Mouse (Mus musculus): Measurements from ENCODE around the gene Atp5f1. TPM values are rescaled to one million over a fixed set of nuclear protein-coding genes. Genes with fewer than 3 reads are reported as not detected.

Atp5f1 gene
- 984 TPM for polyA plus RNA-seq (2014; fragmentation: Illumina TruSeq; extraction: RNeasy Lipid Tissue Mini Kit (QIAGEN cat#74804); ENCODE audit: low read depth, low replicate concordance)

DNA sequence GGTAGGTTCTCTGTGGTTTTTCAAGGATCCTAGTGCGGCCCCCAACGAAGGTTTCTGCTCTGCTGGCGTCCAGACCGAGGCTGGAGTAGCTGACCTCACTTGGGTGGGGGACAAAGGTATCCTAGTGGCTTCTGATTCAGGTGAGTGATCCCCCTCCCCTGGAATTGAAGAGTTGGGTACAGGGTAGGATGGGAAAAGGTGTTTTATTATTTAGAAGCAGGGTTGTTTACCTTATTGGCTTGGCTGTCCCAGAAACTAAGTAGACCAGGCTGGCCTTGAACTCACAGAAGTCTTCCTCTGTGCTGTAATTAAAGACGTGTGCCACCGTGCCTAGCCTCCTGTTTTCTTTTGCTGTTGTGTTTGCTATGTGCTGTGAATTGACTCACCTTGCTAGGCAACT lies at the start of gene Atp5f1:
TSS of gene Atp5f1 (minus strand) at position 101 of the 400 bp plus-strand sequence.

DNA sequence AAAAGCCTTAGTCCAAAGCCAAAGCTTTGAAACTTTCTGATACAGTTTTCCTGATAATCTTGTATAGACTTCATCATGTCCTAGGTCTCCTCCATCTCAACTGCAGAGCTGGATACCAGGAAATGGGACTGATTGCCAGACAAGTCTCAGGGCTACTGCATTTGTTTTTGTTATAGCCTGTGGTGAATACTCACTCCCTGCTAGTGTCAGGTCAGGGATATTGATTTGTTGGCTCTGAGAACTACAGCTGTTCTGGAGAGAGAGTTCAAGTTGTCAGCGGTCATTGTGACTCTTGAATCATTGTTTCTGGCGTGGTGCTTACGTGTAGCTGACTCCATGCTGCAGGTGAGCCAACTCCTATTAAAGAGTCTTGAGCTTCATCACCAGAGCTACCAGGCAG lies 13.5 kb upstream of the Atp5f1 start, which contains the start of gene Ovgp1:
TSS of gene Ovgp1 (plus strand) at position 301 of the 400 bp plus-strand sequence.

DNA sequence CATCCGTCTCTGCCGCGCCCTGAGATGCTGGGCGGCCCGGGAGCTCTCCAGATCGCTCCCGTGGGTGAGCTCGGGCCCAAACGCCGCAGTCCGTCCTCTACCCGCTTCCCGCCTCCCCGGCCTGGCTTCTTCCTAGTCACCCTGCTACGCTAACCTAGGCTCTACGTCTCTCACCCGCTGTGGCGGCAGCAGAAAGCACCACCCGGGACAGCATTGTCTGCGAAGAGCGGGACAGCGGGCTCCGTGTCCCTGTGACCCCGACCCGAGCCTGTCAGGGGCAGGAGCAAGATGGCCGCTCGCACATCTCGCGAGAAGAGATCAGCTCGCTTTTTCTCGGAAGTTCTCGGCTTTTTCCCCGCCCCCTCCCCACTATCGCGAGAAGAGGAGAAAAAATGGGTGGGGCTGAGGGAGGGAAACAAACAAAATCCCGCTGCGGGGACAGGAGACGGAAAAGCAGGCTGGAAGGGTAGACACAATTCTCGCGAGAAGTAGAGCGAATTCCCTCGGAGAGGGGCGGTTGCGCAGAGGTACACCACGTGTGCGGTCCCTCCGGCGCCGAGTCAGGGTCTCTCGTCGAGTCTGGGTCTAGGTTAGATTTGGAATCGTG lies 822 bp downstream of the Atp5f1 start, which contains the start of gene Wdr77:
TSS of gene Wdr77 (plus strand) at position 396 of the 607 bp plus-strand sequence.

DNA sequence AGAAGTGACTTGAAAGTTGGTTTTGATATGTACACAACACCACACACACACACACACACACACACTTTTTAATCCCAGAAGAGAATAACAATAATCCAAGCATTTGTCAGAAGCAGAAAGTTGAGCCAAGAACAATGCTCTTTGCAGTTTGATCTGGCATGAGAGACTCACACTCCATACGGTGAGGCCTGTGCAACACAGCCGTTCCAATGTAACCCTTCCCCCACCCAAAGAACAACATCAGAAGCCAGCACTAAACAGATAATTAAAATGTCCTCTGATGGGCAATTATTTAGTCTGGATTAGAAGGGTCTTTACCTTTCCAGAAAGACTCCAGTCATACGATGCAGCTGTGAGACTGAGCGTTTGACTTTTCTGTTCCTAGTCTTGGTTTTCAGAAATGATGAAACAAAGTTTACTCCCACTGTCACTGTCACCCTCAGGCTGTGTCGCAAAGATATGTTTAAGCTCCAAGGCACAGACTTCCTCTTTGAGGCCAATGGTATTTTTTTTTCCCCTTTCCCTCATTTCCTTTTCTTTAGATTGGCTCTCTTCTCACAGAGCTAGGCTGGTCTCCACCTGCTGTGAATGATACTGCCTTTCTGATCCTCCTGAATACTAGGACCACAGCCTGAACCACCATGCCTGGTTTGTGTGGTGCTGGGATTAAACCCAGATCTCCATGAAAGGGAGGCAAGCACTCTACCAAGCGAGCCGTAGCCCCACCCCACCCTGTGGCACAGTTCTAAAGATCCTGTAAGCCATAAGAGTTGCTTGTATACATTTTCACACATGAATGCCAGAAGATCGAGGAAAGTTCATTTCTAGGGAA lies 27.4 kb downstream of the Atp5f1 start, which contains the start of gene I830077J02Rik:
TSS of gene I830077J02Rik (minus strand) at position 425 of the 832 bp plus-strand sequence.

Other genes starting within 250 kb of the Atp5f1 start
- 326 TPM for gene Rap1a, start 158.8 kb downstream of the Atp5f1 start, polyA plus RNA-seq (2014; fragmentation: Illumina TruSeq; extraction: RNeasy Lipid Tissue Mini Kit (QIAGEN cat#74804); ENCODE audit: low read depth, low replicate concordance)
- not detected for gene Adora3, start 89.2 kb downstream of the Atp5f1 start, polyA plus RNA-seq (2014; fragmentation: Illumina TruSeq; extraction: RNeasy Lipid Tissue Mini Kit (QIAGEN cat#74804); ENCODE audit: low read depth, low replicate concordance)
- gene Tmigd3, start 89.2 kb downstream of the Atp5f1 start, polyA plus RNA-seq (2014; fragmentation: Illumina TruSeq; extraction: RNeasy Lipid Tissue Mini Kit (QIAGEN cat#74804); ENCODE audit: low read depth, low replicate concordance) = not detected
- gene I830077J02Rik, start 27.4 kb downstream of the Atp5f1 start, polyA plus RNA-seq (2014; fragmentation: Illumina TruSeq; extraction: RNeasy Lipid Tissue Mini Kit (QIAGEN cat#74804); ENCODE audit: low read depth, low replicate concordance) = 1.2 TPM
- gene Wdr77, start 730 bp downstream of the Atp5f1 start, polyA plus RNA-seq (2014; fragmentation: Illumina TruSeq; extraction: RNeasy Lipid Tissue Mini Kit (QIAGEN cat#74804); ENCODE audit: low read depth, low replicate concordance) = 20.4 TPM
- gene Ovgp1, start 13.6 kb upstream of the Atp5f1 start, polyA plus RNA-seq (2014; fragmentation: Illumina TruSeq; extraction: RNeasy Lipid Tissue Mini Kit (QIAGEN cat#74804); ENCODE audit: low read depth, low replicate concordance) = 0.32 TPM
- gene Pifo, start 54.5 kb upstream of the Atp5f1 start, polyA plus RNA-seq (2014; fragmentation: Illumina TruSeq; extraction: RNeasy Lipid Tissue Mini Kit (QIAGEN cat#74804); ENCODE audit: low read depth, low replicate concordance) = not detected
- gene Chil5, start 72.7 kb upstream of the Atp5f1 start, polyA plus RNA-seq (2014; fragmentation: Illumina TruSeq; extraction: RNeasy Lipid Tissue Mini Kit (QIAGEN cat#74804); ENCODE audit: low read depth, low replicate concordance) = not detected
- not detected for gene Chia1, start 153.1 kb upstream of the Atp5f1 start, polyA plus RNA-seq (2014; fragmentation: Illumina TruSeq; extraction: RNeasy Lipid Tissue Mini Kit (QIAGEN cat#74804); ENCODE audit: low read depth, low replicate concordance)
- gene Chil3, start 207.5 kb upstream of the Atp5f1 start, polyA plus RNA-seq (2014; fragmentation: Illumina TruSeq; extraction: RNeasy Lipid Tissue Mini Kit (QIAGEN cat#74804); ENCODE audit: low read depth, low replicate concordance) = 0.66 TPM

All from liver, adult 10 weeks (tissue).